Mouse (Mus musculus) urinary bladder, adult 18-20 months (tissue): Measurements from ENCODE around the gene Pgm3.
"Not testable (repeated sequence)": the region's sequence is repeated elsewhere in the genome, so short reads cannot be mapped to it uniquely, and the experiment has no call there.

Experiments
- DNase-seq, 2 experiments: peaks; one replicate each; pipeline ENCODE4 v3.0.0; 2022; ENCODE audit warnings: low spot score in 2 of 2, mixed read lengths in 2 of 2

The Pgm3 gene

DNA sequence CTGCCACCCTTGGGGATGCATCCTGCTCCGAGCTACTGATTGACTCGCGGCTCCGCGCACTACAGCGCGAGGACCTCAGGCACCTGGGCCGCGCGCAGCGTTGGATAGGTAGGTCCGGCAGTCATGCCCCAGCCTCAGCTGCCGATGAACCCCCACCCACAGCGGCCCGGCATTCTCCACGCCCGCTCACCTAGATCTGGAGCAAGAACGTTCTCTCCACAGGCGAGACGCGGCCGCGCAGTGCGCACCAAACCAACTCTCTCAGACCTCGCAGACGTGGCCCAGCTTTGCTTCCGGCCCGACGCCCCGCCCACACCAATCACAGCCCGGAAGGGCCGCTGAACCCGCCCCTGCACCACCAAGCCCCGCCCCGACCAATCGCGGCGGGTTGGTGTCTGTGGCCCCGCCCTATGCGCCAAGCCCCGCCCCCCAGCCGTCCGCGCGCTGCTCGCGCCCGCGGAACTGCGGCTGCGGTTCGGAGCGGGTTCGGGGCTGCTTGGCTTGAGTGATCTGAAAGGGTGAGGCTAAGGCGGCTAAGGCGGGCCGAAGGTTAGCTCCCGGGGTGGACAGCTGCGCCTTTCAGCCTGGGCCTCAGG is at the start of gene Pgm3, which contains the start of gene Rwdd2a:
Gene Pgm3, minus strand, starts transcription at position 303 of the 596 bp plus-strand sequence.
Gene Rwdd2a, plus strand, starts transcription at position 452 of the 596 bp plus-strand sequence.
- peak; percentile 94 to 95 for DNase-seq

DNA sequence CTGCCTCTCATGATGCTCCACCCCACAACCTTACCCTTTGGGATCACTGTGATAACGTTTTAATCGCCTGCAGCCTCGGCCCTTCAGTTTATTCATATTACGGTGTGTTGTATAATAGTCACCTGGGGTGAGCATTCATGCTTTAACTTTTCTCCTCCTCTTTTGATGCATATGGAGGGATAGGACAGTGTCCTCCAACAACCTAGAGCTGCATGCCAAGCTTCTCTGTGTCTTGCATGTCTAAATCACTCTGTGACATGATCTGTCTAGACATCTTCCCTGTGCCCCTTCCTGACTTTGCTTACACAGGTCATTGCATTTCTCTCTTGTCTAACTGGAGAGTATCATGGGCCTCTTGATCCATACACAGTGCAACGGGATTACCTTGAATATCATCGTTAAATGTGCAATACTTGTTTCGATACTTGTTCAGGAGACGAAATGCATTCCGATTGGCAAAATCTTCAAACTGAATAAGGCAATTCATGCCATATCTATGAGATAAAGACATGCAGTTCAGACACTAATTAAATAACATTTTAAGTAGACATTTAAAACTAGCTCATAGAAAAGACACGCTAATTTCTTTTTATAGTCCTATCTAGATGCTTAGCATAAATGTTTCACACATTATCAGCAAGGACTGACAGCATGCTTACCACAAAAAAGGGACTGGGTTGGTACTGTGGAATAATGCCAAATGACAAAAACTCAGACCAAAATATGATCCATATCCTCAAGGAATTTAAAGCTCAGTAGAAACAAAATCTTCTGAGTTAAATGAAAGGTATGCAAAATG is 47.9 kb upstream of the Pgm3 start:
- no peak for DNase-seq

DNA sequence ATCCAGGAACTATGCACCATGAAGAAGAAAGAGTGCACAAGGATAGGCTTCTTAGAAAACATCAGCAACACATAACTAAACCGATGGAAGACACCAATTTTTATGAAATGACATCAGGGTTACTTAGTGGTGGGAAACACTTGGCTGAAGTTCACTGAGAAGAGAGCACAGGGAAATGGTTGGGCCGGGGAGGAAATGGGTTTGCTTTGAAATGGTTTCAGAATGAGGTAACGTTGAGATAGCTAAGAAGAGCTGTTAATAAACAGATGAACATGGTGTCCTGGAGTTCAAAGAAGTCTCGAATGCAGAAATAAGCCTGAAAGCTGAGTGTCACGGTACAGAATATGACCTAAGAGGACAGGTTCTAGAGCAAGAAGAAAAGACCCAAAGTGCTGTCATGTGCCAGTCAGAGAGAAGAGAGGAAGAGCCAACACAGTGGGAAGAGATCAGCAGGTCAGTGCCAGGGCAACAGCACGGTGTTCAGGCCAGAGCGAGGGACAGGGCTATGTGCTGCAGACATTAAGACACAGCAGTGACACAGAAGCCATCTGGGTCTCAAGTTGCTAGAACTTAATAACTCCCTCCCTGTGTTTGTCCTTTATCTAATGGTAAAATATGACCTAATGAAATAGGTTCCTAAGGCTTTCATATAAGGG is 46.3 kb upstream of the Pgm3 start:
- no peak for DNase-seq

DNA sequence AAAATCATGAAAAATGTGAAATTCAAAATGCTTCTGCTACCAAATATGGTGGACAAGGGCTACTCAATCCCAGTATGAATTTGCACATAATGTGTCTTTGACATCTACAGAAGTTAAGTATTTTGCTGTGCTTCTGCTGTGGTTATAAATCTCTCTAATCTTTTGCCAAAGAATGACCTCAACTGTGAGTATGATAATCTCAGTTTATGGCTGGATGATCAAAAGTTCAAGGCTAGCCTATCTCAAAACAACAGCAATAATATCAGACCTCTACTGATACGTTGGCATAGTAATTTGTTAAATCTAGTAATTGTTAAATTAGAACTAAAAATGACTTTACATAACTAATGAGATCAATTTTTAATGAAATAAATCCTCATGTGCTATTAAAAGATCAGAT is 44.1 kb upstream of the Pgm3 start:
- DNase-seq = no peak

GRCm38 (mm10) chr9:86612091-86612490 is 40.4 kb upstream of the Pgm3 start:
- no peak for DNase-seq

- DNase-seq = no peak
Measured at GRCm38 (mm10) chr9:86605776-86606175, 34.1 kb upstream of the Pgm3 start.

DNA sequence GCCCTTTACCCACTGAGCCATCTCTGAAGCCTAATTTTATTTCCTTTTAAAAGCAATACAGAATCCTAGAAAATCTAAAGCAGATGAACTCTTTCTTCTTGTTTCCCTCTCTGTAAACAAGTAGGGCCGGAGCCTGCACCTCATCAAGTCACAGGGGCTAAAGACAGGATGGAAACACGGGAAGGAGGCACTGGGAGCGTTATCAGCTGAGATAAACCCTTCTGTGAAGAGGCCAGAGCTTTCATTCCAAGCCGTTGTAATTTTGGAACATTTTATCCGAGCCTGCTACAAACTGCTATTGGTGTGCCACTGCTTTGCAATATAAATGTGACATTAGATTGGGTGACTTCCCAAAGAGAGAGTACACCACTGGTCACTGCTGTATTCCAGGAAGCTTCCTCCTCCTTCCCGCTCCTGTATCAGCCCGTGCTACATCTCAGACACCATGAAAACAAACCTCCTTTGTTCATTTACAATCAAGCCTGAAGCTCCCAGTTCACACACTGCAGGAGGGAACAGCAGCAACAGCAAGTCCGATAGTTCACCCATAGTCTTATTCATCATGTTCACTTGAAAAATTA is 28.2 kb upstream of the Pgm3 start:
- DNase-seq = no peak

GRCm38 (mm10) chr9:86596983-86597382 is 25.3 kb upstream of the Pgm3 start:
- DNase-seq = not testable (repeated sequence)

DNA sequence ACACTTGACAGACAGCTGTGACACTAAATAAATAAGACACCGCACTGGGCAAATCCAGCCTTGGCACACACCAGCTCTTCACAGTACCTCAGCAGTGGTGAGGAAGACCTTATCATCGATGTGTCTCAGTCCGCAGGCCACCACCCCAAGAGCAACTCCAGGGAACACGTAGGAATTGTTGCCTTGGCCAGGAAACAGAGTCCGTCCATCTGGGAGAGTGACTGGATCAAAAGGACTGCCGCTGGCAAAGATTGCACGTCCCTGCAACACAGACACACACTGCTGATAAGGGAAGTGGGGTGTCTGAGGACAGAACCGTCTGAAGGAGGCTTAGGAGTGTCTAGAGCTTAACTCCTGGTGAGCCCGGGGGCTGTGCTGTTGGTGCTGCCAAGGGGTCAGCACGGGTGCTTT is 22.7 kb upstream of the Pgm3 start:
- not testable (repeated sequence) for DNase-seq

- DNase-seq = no peak
Measured at GRCm38 (mm10) chr9:86592676-86593668, 21.3 kb upstream of the Pgm3 start.

- no peak for DNase-seq
Measured at GRCm38 (mm10) chr9:86587019-86587795, 15.6 kb upstream of the Pgm3 start.

- DNase-seq = peak; percentile 33 to 42
Measured at GRCm38 (mm10) chr9:86583740-86584139, 12.1 kb upstream of the Pgm3 start.

- no peak for DNase-seq
Measured at GRCm38 (mm10) chr9:86579657-86580056, 8.0 kb upstream of the Pgm3 start.

DNA sequence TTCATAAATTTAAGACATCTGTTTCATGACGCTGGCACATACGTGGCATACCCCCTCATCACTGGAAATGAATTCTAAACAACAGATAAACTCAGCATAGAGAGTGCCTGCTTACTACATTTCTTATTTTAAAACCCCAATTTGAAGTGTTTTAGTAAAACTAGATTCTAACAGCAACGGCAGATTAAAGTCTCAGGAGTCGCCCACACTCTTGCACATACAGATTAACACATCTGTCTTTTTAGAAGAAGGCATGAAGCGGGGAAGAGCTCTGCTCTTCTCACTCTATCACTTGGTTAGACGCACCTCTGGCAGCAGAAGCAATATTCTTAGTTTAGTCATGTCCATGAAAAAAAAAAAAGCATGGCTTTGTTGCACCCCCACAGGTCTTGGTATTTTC is 3.5 kb upstream of the Pgm3 start:
- no peak for DNase-seq

- no peak for DNase-seq
Measured at GRCm38 (mm10) chr9:86573616-86574303, 2.1 kb upstream of the Pgm3 start.

GRCm38 (mm10) chr9:86572636-86573291 is 1.1 kb upstream of the Pgm3 start:
- DNase-seq = peak; percentile 42 to 61

DNA sequence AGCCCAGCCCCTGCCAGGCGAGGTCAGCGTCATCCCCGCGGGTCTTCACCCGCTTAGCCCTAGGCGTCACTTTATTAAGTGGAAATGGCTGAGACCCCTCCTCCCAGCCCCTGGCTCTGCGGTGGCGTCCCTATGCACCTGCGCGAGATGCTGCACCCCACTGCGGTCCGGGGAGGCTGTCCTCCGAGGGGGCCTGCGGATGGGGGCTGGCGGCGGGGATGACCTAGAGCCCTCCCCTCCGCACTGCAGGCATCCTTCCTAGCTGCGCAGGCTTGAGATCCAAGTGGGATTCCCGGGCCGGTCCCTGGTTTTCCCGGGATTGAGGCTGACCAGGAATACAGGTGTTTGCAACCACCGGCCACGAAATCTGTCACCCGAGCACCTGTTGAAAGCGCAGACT is 554 bp upstream of the Pgm3 start:
- peak in 1 of 2 experiments; percentile 8 for DNase-seq

DNA sequence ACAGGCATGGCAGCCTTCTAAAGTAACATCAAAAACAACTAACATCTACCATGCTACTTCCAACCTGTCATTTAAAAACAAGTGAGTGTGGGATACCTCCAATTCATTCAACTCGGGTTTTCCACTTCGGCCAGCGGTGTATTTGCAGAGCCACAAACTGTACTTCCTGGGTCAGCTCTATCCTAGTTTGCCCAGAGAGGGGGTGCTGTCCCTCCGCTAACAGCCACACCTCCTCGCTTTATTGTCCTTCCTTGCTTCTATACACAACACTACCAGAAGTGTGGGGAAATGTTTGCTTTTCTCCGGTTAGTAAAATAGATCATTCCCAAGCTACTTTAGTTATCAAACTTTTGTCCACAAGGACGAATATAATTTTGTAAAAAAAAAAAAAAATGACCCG is 696 bp downstream of the Pgm3 start:
- DNase-seq = no peak

DNA sequence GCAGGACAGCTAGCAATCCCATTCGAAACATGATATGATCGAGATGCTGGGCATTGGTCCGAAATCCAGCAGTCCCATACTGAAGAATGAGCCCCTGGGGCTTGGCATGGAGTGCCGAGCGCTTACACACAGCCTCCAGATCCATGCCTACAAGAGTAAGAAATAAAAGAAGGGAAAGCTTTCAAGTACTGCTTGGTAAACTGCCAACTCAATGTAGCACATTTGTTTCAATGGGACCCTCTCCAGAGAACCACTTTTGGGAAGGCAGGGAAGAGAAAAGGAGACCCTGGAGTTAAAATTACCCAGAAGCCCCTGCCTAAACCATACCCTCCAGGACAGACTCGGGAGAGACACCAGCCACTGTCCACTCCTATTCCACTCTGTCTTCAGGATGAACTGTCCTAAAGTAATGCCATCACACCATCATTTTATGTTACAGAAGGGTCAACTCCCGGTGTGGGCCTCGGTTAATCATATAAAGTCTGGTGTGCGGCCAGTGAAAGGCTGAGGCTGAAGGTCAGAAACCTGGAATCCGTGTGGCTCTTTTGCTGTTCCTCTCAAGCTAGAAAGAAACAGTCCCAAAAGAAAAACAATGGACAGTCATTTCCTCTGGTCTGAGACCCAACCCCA is 1.3 kb downstream of the Pgm3 start:
- no peak for DNase-seq
